Mouse (Mus musculus): ENCODE data around the gene Hic1. TPM values are rescaled to one million over a fixed set of nuclear protein-coding genes. Genes with fewer than 3 reads are reported as not detected.

Gene Hic1
- polyA plus RNA-seq, 1 experiment, result 0.02 TPM

DNA sequence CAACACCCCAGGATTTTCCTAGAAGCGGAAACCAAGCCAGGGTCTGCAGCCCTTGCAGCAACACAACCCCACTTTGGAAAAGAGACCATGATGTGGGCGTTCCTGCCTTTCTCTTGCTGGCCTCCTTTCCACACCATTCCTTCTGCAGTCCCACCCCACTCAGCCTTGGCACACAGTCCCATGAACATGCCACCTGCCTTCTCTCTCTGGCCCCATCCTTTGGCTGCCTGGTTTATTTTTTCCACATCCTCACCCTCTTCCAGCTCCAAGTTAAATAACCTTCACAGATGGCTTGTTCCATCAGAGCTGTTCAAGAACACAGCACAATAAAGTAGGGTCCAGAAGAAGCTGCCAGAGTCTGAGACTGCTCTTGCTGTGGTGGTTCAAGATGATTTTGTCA lies 50.0 kb downstream of the Hic1 start:
- Histone ChIP-seq H3K4me3 (ENCODE audit: insufficient read depth, poor library complexity, severe bottlenecking) (no peak overlapping the region), H3ac (ENCODE audit: control insufficient read depth, insufficient read length, low read depth) (no peak overlapping the region), H3K27me3 (ENCODE audit: control insufficient read depth, insufficient read depth, insufficient read length) (no peaks in the 10 kb centered on the region), H3K79me2 (ENCODE audit: control insufficient read depth, insufficient read depth) (no peaks in the 10 kb centered on the region), H3K36me3 (ENCODE audit: control insufficient read depth, insufficient read depth) (no peaks in the 10 kb centered on the region), H3K79me3 (ENCODE audit: low read depth) (no peaks in the 10 kb centered on the region)
- no peak for TF ChIP-seq FOSL1 (IDR thresholded peaks at IDR 0.05; ENCODE audit: insufficient read depth, low read length, poor library complexity, severe bottlenecking)
- no peak for TF ChIP-seq MYOG (IDR thresholded peaks at IDR 0.05; ENCODE audit: control insufficient read depth, extremely low read depth, insufficient read length)
- no peak for TF ChIP-seq MYOD1 (IDR thresholded peaks at IDR 0.05; ENCODE audit: control insufficient read depth, insufficient read length, low read depth)
- TF ChIP-seq CTCF (IDR thresholded peaks at IDR 0.05; ENCODE audit: control insufficient read depth, insufficient read depth, insufficient read length), result no peak
- no peak for TF ChIP-seq CEBPB (IDR thresholded peaks at IDR 0.05; ENCODE audit: low read depth)
- no peak for TF ChIP-seq MAX (IDR thresholded peaks at IDR 0.05)

DNA sequence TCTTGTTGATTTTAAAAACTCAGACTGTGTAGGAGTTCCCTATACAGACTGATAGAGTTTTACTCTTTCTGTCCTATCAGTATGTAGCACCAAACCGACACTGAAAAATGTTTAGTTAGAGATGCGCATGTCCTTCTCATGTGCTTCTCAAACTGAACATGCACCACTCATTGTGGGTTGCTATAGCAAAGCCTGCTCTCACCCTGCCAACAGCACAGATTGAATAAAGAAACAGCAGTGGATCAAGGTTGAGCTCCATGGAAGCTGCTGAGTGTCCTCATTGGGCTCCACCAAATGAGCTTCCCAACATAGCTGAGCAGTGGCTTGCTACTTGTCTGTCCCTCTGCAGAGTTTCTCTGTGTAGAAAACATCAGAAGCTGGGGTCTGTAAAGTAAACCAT lies 51.2 kb downstream of the Hic1 start:
- Histone ChIP-seq H3K79me2 (ENCODE audit: control insufficient read depth, insufficient read depth) (no peaks in the 10 kb centered on the region), H3K4me3 (ENCODE audit: insufficient read depth, poor library complexity, severe bottlenecking) (no peak overlapping the region), H3ac (ENCODE audit: control insufficient read depth, insufficient read length, low read depth) (no peak overlapping the region), H3K27me3 (ENCODE audit: control insufficient read depth, insufficient read depth, insufficient read length) (no peaks in the 10 kb centered on the region), H3K36me3 (ENCODE audit: control insufficient read depth, insufficient read depth) (no peaks in the 10 kb centered on the region), H3K79me3 (ENCODE audit: low read depth) (no peaks in the 10 kb centered on the region)
- TF ChIP-seq MYOG (IDR thresholded peaks at IDR 0.05; ENCODE audit: control insufficient read depth, extremely low read depth, insufficient read length), result no peak
- no peak for TF ChIP-seq USF1 (IDR thresholded peaks at IDR 0.05; ENCODE audit: low read depth)
- TF ChIP-seq MAX (IDR thresholded peaks at IDR 0.05), result no peak
- no peak for TF ChIP-seq MYOD1 (IDR thresholded peaks at IDR 0.05; ENCODE audit: control insufficient read depth, insufficient read length, low read depth)
- TF ChIP-seq CTCF (IDR thresholded peaks at IDR 0.05; ENCODE audit: control insufficient read depth, insufficient read depth, insufficient read length), result no peak
- no peak for TF ChIP-seq CEBPB (IDR thresholded peaks at IDR 0.05; ENCODE audit: low read depth)
- no peak for TF ChIP-seq FOSL1 (IDR thresholded peaks at IDR 0.05; ENCODE audit: insufficient read depth, low read length, poor library complexity, severe bottlenecking)

DNA sequence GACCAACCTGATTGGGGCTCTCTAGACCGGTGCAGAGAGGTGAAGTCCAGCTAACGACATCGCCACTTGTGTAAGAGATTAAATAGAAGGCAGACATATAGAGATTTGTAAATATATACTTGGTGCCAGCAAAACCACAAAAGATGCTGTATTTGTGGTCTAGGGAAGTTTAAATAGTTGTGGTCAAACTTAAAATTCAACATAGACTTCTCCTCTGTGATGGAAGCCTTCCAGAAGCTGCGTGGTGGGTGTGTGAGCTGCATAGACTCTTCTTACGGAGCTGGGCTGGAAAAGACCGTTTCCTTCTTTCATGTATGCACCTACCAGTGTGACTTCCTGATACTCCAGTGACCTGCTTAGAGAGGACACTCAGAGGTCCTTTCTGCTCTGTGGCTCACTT lies 52.9 kb downstream of the Hic1 start:
- Histone ChIP-seq H3K27me3 (ENCODE audit: control insufficient read depth, insufficient read depth, insufficient read length) (no peaks in the 10 kb centered on the region), H3K79me3 (ENCODE audit: low read depth) (no peaks in the 10 kb centered on the region), H3K4me3 (ENCODE audit: insufficient read depth, poor library complexity, severe bottlenecking) (no peak overlapping the region), H3K36me3 (ENCODE audit: control insufficient read depth, insufficient read depth) (no peaks in the 10 kb centered on the region), H3ac (ENCODE audit: control insufficient read depth, insufficient read length, low read depth) (no peak overlapping the region), H3K79me2 (ENCODE audit: control insufficient read depth, insufficient read depth) (no peaks in the 10 kb centered on the region)
- TF ChIP-seq MAX (IDR thresholded peaks at IDR 0.05) (no peak), USF1 (IDR thresholded peaks at IDR 0.05; ENCODE audit: low read depth) (no peak), CTCF (IDR thresholded peaks at IDR 0.05; ENCODE audit: control insufficient read depth, insufficient read depth, insufficient read length) (no peak), MYOG (IDR thresholded peaks at IDR 0.05; ENCODE audit: control insufficient read depth, extremely low read depth, insufficient read length) (no peak), MYOD1 (IDR thresholded peaks at IDR 0.05; ENCODE audit: control insufficient read depth, insufficient read length, low read depth) (no peak), CEBPB (IDR thresholded peaks at IDR 0.05; ENCODE audit: low read depth) (no peak), FOSL1 (IDR thresholded peaks at IDR 0.05; ENCODE audit: insufficient read depth, low read length, poor library complexity, severe bottlenecking) (no peak)

Small RNA genes within 50 kb of the gene (microRNA-seq; reads per million reads assigned to microRNA genes)
- gene Mir132 (ENCODE audit: borderline microRNAs expressed), result 578 reads per million, percentile 84 among the genes with 10 or more reads in this experiment
- 148 reads per million, percentile 76 among the genes with 10 or more reads in this experiment for gene Mir212 (ENCODE audit: borderline microRNAs expressed)

Other genes with a start within 250 kb of the Hic1 start
- gene Smg6, start 243.7 kb downstream of the Hic1 start, polyA plus RNA-seq (2012; fragmentation: generic; extraction: Trizol), result 7.5 TPM
- 2.9 TPM for gene Srr, start 243.6 kb downstream of the Hic1 start, polyA plus RNA-seq (2012; fragmentation: generic; extraction: Trizol)
- 19.3 TPM for gene Ovca2, start 9.3 kb upstream of the Hic1 start, polyA plus RNA-seq (2012; fragmentation: generic; extraction: Trizol)
- 19.6 TPM for gene Dph1, start 21.7 kb upstream of the Hic1 start, polyA plus RNA-seq (2012; fragmentation: generic; extraction: Trizol)
- gene Rtn4rl1, start 24.3 kb upstream of the Hic1 start, polyA plus RNA-seq (2012; fragmentation: generic; extraction: Trizol), result 0.40 TPM
- 164 TPM for gene Rpa1, start 178.8 kb upstream of the Hic1 start, polyA plus RNA-seq (2012; fragmentation: generic; extraction: Trizol)
- gene Smyd4, start 178.9 kb upstream of the Hic1 start, polyA plus RNA-seq (2012; fragmentation: generic; extraction: Trizol), result 14.7 TPM

All from C2C12 (cell line).